36 mouse cellular contexts compared by ENCODE assay signal in the genomic region with DNA sequence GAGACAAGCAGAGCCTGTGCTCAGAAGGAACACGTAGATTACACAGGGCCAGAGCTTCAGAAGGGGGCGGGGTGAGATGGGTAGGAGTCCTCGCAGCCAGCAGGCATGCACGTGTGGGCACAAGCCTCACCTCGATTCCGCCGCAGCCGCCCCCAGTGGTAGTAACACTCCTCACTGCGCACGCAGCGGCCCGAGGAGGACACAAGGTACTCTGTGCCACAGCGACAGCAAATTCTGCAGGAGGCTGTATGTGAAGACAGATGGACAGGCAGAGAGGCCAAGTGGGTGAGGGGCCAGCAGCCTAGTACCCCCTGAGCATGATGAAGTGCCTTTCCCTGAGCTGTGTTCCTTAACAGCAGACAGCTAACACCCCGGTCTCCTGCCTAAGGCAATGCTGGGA. TPM values are rescaled to one million over a fixed set of nuclear protein-coding genes. Genes with fewer than 3 reads are reported as not detected.
"Had no signal": no experiment of that assay in that cellular context is flagged by ENCODE, and none has a peak within 500 bp of the region (broad histone marks: within the 10 kb centered on the region; RNA-seq: fewer than 3 reads in every experiment).

No protein-coding gene starts in this region.

- DNase-seq: gastrocnemius, adult 2 months; gastrocnemius, postnatal 10 days; gastrocnemius, postnatal 25 days; heart, adult 18-20 months; heart, postnatal 10 days; heart, postnatal 4 days; kidney, adult 18-20 months; kidney, adult 8-10 months; kidney, postnatal 10 days; kidney, postnatal 25 days; kidney, postnatal 4 days; layer of hippocampus, adult 9-11 months; layer of hippocampus, postnatal 36 days; liver; liver, embryonic 13.5 days had no signal

- H3K27me3 ChIP-seq: heart, embryonic 12.5 days; liver, embryonic 13.5 days; liver, embryonic 15.5 days had no signal

- H3K27ac ChIP-seq: gastrocnemius, adult 2 months; heart, embryonic 10.5 days; hindbrain, embryonic 10.5 days; hindbrain, embryonic 12.5 days; hindbrain, embryonic 14.5 days; intestine, embryonic 15.5 days; left cerebral cortex, adult 2 months; limb, embryonic 12.5 days; liver, embryonic 13.5 days; liver, embryonic 15.5 days had no signal

- H3K9me3 ChIP-seq: heart, embryonic 10.5 days; heart, embryonic 12.5 days; hindbrain, embryonic 10.5 days; hindbrain, embryonic 12.5 days; intestine, embryonic 15.5 days; limb, embryonic 12.5 days; liver, embryonic 13.5 days; liver, embryonic 15.5 days had no signal

- H3K4me3 ChIP-seq: gastrocnemius, adult 2 months; heart, embryonic 10.5 days; heart, embryonic 12.5 days; hindbrain, embryonic 10.5 days; hindbrain, embryonic 12.5 days; intestine, embryonic 15.5 days; left cerebral cortex, adult 2 months; limb, embryonic 12.5 days; liver, embryonic 13.5 days; liver, embryonic 15.5 days had no signal

RNA-seq across cellular contexts. Expression of gene Atp8b3, which starts 4.9 kb away (rescaled TPM):
- total RNA-seq: gastrocnemius, adult 2 months; gastrocnemius, postnatal 10 days; gastrocnemius, postnatal 25 days; granulocyte monocyte progenitor cell, adult 5-6 weeks; heart, adult 18-20 months; heart, adult 8-10 months; heart, postnatal 10 days; heart, postnatal 25 days; heart, postnatal 4 days had no signal
- polyA plus RNA-seq: inflammation-experienced regulatory T-cells, adult 6 months; liver, embryonic 15.5 days had no signal

RNA-seq across cellular contexts. Expression of gene Onecut3, which starts 49.2 kb away (rescaled TPM):
- total RNA-seq: gastrocnemius, adult 2 months; gastrocnemius, postnatal 10 days; gastrocnemius, postnatal 25 days; gastrocnemius, postnatal 4 days; granulocyte monocyte progenitor cell, adult 5-6 weeks; heart, postnatal 10 days; layer of hippocampus, postnatal 14 days; left cerebral cortex, adult 2 months; left cerebral cortex, postnatal 14 days; left cerebral cortex, postnatal 36 days had no signal
- polyA plus RNA-seq: heart, embryonic 12.5 days; heart, embryonic 14.5 days; heart, embryonic 16.5 days; inflammation-experienced regulatory T-cells, adult 6 months; kidney, embryonic 14.5 days; kidney, embryonic 16.5 days; limb, embryonic 12.5 days; liver, embryonic 15.5 days had no signal
